Mouse (Mus musculus): Measurements from ENCODE around the gene Cep78.
A peak's percentile ranks its signal among the peaks of the same experiment; 100 is the strongest.

The Cep78 gene

DNA sequence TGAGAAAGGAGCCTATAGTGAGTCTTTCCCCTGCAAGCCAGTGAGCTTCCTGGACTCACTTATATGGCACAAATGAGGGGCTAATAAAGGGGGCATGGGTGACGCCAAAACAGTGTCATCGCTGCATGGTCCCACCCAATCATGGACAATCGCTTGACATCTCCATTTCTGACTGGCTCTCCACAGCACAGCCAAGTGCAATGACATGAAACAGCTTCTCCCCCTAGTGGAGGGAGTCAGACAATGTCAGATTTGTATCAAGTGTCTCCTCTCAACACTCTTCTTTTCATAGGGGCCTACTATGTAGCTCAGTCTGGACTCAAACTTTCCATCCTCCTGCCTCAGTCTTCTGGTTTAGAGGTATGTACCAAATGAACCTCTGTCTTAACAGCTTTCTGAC, 19.7 kb downstream of the Cep78 start:
- peak; percentile 81 for DNase-seq (ENCODE audit: low spot score)

DNA sequence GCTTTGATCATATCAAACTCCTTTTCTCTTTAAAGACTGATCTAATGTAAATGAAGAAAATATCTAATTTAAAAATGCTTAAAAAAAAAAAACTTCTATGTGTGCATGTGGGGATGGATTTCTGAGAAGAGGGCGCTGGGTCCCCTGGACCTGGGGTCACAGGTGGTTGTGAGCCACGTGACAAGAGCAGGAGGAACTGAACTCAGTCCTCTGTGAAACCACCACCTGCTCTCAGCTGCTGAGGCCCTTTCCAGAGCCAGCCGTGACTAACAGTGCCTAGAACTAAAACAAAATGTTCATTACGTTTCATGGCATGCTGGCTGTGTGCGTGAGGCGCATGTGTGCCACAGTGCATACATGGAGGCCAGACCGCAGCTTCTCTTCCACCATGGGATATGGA, 20.3 kb downstream of the Cep78 start:
- DNase-seq (ENCODE audit: low spot score): no peak

DNA sequence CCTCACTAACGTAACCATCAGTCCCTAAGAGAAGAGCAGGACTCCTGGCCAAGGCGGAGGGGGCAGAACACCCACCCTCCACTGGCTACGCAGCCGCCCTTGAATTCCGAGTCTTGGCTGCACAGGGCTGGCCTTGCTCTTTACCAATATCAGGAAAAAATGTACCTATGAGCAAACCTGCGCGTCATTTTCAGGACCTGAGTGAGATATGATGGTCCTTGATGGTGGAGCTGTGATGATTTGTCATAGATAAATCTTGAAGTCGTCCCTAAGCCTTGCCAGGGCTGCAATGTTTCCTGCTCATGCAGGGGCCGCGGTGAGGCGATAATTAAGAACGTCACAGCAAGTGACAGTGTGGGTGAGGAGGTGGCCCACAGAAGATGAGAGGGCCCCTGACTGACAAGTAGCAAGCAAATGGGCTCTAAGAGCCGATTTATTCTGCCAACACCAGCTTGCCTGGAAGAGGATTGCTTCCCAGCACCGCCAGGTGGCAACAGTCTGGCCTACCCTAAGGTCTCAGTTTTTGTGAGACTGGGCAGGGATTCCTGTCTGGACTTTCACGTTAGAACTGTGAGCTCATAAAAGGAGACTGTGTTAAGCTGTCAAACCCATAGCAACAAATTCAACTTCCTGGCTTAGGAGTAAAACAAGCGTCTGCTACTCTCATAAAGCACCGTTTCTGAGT, 21.6 kb downstream of the Cep78 start:
- no peak for DNase-seq (ENCODE audit: low spot score)

DNA sequence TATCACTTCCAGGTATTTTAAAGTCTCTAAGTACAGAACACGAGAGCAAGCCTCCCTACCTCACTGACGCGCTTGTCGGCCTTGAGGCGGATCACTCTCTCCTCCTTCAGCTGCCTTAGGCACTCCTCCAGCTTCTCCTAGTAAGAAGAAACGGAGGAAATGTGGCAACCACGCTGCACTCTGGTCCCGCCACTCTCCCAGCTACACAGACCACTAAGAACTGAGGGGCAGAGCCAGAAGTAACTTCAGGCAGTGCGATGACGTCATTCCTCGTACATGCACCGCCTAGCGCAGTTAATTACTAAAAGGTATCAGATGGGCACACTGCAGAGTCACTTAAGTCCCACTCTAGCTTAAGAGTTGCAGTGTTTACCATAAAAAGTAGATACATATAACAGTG, 22.5 kb downstream of the Cep78 start:
- no peak for DNase-seq (ENCODE audit: low spot score)

DNA sequence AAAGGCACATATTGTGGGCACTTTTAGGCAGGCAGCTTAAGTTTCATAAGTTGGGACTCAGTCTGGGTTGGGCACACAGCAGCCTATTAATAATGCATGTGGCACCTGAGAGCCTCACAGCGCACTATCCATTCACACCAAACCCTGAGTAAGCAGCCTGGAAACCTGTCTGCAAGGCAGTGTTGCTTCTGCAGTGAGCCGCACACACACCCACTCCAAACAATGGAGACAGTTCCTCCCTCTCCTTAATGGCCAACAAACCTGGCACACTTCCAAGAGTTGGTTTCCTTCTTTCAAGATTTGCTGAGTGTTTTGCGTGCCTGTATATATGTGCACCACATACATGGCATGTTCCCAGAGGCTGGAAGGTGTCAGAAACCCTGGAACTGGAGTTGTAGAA, 34.6 kb downstream of the Cep78 start:
- DNase-seq (ENCODE audit: low spot score): no peak

DNA sequence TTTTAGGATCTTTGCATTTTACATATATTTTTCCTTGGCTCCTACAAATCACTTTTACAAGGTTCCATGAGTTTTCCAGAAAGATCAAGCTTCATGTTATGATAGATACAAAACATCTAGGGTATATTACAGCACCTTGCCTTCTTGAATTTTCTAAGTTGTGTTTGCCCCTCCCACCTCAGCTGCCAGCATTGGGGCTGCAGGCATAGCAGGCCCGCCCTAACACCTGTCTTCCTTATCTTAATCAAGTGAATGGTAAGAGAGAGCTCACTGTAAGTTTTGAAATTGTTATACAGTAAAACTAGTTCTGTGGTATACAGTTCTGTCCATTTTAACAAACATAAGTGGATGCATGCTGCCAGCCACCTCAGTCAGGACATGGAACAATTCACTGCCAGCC, 35.9 kb downstream of the Cep78 start:
- DNase-seq (ENCODE audit: low spot score): no peak

DNA sequence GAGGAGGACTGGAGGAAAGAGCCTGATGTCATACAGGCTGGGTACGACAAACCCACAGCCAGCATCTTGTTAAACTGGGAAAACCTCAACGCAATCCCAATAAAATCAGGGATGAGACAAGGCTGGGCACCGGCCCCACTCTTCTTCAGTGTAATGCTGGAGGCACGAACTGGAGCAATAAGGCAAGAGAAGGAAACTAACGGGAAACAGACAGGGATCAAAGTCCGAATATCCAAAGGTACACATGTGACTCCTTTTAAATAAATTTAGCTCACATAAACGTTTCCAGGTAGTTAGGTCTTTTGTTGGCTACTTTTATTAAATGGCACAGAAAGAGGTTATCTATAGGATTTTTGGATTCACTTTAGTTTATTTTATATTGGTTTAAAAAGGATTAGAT, 36.4 kb downstream of the Cep78 start:
- DNase-seq (ENCODE audit: low spot score): no peak

DNA sequence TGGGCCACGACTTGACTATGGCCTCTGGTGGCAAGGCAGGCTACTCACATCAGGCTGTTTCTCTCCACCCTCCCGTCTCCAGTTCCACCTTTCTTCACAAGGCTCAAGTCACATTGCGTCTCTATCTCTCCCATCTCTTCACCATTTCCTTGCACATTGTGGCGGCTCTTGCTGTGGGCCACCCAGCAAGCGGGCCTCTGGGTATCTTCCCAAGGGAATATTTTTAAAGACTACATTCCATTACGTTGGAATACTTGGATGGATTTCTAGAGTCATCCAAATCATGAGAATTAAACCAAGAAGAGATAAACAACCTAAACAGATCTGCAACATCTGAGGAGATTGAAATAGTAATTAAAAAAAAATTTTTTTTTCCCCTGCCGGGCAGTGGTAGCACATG, 37.6 kb downstream of the Cep78 start, which contains the start of gene Psat1:
TSS of gene Psat1 (minus strand) at position 101 of the 400 bp plus-strand sequence.
- no peak for DNase-seq (ENCODE audit: low spot score)

DNA sequence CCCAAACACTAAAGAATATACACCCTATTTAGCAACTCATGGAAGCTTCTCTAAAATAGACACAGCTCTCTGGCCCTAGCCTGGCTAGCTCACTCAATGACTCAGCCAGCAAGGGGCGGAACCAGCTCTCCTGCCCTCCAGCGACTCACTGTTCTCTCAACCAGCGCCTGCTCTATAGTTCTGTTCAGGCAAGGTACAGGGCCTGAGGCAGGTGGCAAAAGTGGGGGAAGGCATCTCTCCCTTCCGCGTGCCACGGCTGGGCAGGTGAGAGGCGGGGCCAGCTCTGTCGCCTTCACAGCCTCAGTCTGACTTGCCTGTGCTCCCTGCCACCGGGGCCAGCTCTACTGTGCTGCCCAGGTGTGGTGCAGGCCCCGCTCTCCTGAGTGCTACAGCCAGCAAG, 38.1 kb downstream of the Cep78 start:
- DNase-seq (ENCODE audit: low spot score): no peak

DNA sequence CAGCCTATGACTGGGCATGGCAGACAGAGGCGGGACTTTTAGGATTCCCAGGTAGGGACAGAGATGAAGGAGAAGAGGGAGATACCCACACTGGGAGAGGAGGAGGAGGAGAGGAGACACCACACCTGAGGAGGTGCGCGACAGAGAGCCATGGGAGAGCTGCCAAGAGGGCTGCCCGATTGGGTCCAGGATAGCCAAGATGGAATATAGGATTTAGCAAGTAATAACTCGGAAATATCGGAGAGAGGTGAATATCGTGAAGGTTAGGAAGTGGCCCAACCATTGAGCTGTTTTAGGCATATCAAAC, 41.7 kb downstream of the Cep78 start:
- no peak for DNase-seq (ENCODE audit: low spot score)

DNA sequence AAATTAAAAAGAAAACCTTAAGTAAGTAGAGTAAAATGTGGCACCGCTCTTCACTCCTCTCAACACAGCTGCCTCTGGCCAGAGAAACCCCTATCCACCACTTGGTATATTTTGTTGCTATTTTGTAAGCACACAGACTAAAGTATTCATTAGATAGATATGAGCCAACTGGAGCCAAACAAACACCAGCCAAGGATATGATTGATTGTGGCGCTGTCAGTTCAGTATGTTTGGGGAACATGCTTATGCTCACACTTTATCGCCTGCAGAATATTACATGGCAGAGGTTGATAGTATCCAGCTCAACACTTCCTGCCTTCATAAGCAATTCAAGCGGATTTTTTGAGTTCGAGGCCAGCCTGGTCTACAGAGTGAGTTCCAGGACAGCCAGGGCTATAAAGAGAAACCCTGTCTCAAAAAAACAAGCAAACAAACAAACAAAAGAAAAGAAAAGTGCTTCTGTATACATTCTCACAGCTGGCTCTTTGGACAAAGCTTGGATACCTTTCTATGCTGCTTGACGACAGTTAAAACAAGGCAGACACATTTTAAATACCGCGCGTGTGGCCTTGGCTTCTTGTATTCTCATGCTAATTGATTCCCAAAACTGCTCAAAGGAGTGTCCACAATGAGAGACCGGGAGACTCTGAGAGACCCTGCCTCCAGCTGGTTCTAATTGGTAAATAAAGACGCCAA, 42.2 kb downstream of the Cep78 start:
- no peak for DNase-seq (ENCODE audit: low spot score)

DNA sequence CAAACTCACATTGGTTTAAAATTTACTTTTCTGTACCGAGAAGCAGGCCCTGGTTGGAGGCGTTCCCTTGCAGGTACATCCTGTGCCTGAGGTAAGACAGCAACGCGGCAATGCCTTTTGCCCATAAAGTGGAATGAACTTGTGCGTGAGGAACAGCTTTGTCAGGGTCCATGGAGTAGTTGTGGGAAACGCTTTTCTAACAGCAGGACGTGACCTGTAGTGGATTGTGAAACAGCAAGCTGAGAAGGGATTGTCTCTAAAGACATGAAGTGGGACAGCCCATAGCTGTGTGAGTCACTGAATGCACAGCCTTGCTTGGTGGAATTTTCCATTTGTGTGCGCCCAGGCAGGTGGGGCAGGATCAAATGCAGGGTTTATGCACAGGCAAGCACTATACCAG, 43.4 kb downstream of the Cep78 start:
- DNase-seq (ENCODE audit: low spot score): no peak

DNA sequence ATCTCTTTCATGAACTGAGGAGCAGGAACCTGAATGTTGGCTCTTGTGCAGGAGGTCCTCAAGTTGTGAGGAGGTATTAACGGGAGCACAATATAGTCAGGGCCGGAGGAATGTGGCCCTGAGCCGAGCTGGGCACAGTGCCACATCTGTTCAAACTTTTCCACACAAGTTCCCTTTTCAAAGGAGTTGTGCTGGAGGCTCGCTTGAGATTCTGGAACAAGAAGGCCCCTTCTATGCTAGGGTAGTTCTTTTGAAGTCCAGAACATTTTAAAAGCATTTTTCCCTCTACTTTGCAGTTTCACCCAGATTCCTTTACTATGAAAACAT, 59.1 kb downstream of the Cep78 start:
- peak; percentile 25 for DNase-seq (ENCODE audit: low spot score)

DNA sequence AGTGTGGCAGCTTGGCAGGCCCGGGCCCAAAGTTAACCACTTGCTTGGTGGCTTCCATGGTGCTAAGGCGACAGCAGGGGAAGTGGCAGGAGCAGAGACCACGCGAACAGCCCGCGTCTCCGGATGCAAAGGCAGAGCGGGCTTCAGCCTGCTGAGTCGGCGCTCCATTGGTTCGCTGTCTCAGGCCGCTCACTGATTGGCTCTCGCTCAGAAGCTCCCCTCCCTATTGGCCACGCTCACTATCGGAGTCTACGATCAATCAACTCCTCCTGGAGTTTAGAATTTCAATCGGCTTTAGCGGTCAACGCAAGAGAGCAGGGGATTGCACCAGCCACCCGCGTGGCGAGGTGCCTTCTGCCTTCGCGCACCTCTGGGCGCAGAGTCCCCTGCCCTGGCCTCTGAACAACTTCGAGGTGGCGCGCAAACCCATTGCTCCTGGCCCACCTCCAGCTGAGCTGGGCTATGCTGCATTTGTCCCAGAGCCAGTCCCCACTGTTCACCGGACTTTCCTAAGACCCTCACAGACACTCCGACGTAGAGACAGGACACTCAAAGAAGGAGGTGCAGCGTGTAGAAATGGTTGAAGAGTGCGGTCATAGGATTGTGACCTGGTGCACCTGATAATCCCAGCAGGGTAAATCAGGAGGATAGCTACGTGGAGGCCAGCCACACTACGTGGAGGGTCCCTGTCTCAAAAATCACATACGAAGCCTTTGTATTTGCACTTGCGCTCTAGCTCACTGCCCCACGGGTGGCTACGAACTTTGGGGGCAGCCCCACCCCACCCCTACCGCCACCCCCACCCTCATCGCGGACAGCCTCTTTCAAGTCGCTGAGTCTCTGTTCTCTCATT, 59.7 kb downstream of the Cep78 start:
- DNase-seq (ENCODE audit: low spot score): peak; percentile 94

DNA sequence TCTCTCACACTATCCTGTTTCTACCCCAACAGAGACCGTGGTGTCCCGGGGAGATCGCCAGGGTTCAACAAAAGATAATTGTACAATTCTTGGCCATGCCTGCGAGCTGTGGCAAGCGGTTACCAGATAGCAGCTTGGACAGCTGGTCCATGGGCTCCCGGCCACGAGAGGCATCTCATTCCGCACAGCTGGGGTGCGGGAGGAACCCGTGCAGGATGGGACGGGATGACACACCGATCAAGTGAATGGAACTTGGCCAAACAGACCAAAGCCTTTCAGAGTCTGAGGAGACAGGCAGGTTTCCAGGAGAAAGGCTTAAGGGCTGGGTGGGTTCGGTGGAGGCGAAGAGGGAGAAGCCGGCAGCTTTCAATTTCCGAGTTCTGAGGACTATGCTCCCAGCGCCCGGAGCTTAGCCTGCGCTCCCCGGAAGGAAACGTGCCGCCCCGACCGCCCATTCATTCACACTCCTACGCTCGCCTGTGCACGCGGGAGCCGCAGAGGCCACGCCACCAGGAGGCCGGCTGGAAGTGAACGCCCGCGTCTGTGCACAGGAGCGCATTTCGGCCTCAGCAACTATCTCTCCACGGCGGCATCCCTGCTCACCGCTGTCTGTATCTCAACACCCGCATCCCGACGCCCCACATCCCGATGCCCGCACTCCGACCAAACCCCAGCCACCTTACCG, 60.5 kb downstream of the Cep78 start:
- peak; percentile 60 for DNase-seq (ENCODE audit: low spot score)

DNA sequence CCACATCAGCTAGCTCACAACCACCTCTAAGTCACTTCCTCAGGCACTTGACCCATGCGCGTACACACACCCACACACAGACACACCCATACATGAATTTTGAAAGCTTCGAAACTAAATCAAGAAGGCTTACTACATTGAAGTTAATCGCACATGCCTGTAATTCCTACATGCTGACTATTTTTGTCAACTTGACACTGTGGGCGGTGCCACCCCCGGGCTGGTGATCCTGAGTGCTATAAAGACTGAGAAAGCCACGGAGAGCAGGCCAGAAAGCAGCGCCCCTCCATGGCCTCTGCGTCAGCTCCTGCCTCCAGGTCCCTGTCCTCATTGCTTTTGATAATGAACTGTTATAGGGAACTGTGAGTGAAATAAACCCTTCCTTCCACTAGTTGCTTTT, 61.4 kb downstream of the Cep78 start:
- peak; percentile 27 for DNase-seq (ENCODE audit: low spot score)

DNA sequence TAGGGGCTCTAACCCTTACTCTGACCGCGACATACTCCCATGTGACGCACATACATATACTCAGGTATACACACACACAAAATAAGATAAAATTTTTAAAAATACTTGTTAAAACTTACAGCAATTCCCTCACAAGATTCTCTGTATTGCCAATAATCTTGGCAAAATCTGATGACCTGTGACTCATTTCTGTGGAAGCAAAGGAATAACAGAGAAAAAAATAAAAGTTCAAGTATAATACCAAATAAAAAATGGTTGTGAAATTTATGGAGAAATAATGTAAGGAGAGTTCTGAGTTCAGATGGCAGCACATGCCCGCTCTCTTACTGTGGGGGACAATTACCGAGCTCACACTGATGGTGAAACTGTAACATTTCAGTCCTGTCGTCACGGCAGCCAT, 65.5 kb downstream of the Cep78 start:
- DNase-seq (ENCODE audit: low spot score): no peak

DNA sequence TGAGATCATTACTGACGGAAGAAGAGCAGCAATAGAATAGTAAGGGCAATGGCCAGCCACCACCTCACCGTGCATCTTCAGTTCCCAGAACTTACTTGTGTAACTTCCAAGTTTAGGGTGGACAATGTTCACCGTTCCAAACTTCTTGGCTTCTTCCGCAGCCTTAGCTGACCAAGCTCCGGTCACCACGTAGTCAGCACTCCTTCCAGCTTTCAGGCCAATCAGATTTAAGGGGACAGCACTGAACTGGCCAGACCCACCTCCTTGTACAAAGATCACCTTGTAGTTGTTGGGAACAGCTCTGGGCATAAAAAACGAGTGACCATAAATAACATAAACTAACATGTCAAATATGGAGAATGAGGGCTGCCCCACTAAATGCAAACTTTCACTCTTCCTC, 66.7 kb downstream of the Cep78 start:
- no peak for DNase-seq (ENCODE audit: low spot score)

DNA sequence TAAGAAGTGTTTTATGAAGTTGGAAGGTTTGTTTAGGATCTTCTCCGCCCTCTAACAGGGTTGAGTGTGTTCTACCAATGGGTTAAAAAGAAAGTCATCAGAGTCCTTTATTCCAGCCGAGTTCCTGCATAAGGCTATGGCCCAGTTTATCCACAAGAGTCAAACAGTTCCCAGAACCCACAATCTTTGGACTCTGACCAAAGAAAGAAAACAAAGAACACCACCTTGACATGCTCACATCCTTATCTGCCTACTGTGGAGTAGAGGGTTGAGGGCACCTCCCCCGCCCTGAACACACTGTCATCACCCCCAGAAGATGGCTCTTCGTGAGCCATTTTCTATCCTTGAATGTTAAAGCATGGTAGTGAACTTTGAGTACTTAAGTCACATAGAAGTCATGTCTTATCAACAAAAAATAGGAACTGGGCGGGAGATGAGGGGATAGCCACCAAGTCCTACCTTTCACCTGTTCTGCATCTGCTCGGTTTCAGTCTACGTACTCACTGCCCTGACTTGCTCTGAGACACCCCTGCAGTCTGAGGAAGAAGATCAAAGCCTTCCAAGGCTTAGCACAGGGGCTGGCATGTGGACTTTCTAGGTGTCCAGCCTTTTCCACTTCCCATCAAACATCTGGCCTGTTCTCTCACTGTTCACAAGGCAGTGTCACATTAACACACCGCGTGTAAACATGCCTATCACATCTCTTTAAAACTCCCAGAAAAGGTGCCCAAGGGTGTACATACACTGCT, 71.4 kb downstream of the Cep78 start:
- DNase-seq (ENCODE audit: low spot score): no peak

DNA sequence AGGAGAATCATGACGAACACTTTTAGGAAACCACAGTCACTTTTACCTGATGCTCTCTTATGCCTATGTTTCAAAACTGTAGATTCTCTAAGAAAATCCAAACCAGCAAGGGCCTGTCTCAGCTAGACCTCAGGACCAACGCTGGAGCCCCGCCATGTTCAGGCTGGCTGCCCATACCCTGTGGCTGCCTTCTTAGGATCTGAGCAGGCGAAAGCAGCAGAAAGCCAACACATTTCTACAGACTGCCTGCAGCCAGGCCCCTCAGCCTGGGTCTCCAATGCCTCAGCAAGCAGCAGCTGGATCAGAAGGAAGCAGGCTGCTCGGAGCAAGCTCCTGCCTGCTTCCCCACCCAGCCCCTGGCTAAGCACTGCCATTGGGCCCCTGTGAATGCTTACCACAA, 73.3 kb downstream of the Cep78 start:
- DNase-seq (ENCODE audit: low spot score): no peak

DNA sequence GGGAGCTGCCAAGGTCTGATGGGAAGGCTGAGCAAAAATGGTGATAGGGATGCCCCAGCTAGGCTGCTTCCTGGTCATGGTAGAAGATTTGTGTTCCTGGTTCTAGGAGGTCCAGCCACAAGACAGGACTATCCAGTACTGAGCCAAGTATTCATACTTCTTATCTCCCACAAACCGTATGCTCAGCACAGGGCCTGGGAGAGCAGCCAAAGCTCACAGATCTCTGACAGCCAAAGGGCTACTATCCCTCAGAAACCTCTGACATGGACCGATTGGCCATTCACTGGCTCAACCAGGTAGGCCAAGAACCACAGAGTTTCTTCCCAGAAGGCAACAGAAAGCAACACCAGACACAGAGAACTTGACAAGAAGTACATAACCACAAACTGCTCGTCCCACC, 73.8 kb downstream of the Cep78 start:
- DNase-seq (ENCODE audit: low spot score): no peak

DNA sequence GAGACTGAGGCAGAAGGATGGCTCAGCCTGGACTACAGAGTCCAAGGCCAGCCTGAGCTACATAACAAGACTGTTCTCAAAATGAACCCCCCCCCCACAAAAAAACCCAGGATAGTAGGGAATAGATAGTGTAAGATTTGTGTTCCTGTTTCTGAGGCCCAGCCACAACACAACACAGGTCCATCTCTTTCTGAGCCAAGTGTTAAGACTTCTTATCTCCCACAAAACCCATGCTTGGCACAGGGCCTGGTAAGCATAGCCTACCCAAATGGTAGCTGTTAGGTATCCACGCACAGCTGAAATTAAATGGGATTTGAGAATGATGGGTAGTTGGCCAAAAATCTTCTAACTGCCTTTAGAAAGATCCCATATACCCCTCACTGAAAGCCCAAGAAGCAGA, 74.3 kb downstream of the Cep78 start:
- no peak for DNase-seq (ENCODE audit: low spot score)

All from retina, embryonic 14.5 days (tissue).